Mouse (Mus musculus): ENCODE measurements around the gene Gm43552. TPM values are rescaled to one million over a fixed set of nuclear protein-coding genes. Genes with fewer than 3 reads are reported as not detected.
A peak's percentile ranks its signal among the peaks of the same experiment; 100 is the strongest.
"Not testable (repeated sequence)": the region's sequence is repeated elsewhere in the genome, so short reads cannot be mapped to it uniquely, and the experiment has no call there.

Gm43552 gene
- total RNA-seq (2021), result not detected
- long read RNA-seq, experiment 1, partial matches to known transcripts, result 1 of 3 reads
- long read RNA-seq, experiment 1, other reads (novel, unspliced or antisense), result 2 of 3 reads
- long read RNA-seq, experiment 2, result 0 reads

GRCm38 (mm10) chr5:65492716-65493531 is at the start of gene Gm43552:
Gm43552 (minus strand) TSS chr5:65492833.
- peak; percentile 96 for DNase-seq

- DNase-seq, result no peak
Measured at GRCm38 (mm10) chr5:65541889-65542288, 49.3 kb upstream of the Gm43552 start.

GRCm38 (mm10) chr5:65539786-65540185 is 47.2 kb upstream of the Gm43552 start:
- DNase-seq, result no peak

- DNase-seq, result no peak
Measured at GRCm38 (mm10) chr5:65538829-65539228, 46.2 kb upstream of the Gm43552 start.

GRCm38 (mm10) chr5:65538121-65538520 is 45.5 kb upstream of the Gm43552 start:
- no peak for DNase-seq

GRCm38 (mm10) chr5:65537420-65538071 is 44.9 kb upstream of the Gm43552 start:
- DNase-seq, result peak; percentile 74

- peak; percentile 96 for DNase-seq
Measured at GRCm38 (mm10) chr5:65536751-65537419, 44.3 kb upstream of the Gm43552 start, which contains the start of the genes Smim14 and Ube2k. Smim14 (minus strand) TSS chr5:65537184. Ube2k (plus strand) TSS chr5:65537233.

GRCm38 (mm10) chr5:65536068-65536465 is 43.4 kb upstream of the Gm43552 start:
- DNase-seq, result not testable (repeated sequence)

GRCm38 (mm10) chr5:65535457-65536067 is 42.9 kb upstream of the Gm43552 start:
- peak; percentile 41 for DNase-seq

- no peak for DNase-seq
Measured at GRCm38 (mm10) chr5:65534496-65534895, 41.9 kb upstream of the Gm43552 start.

- DNase-seq, result no peak
Measured at GRCm38 (mm10) chr5:65531283-65531682, 38.6 kb upstream of the Gm43552 start.

GRCm38 (mm10) chr5:65525674-65526443 is 33.2 kb upstream of the Gm43552 start:
- no peak for DNase-seq

- no peak for DNase-seq
Measured at GRCm38 (mm10) chr5:65524831-65525230, 32.2 kb upstream of the Gm43552 start.

GRCm38 (mm10) chr5:65521803-65522202 is 29.2 kb upstream of the Gm43552 start:
- DNase-seq, result no peak

- no peak for DNase-seq
Measured at GRCm38 (mm10) chr5:65514635-65515278, 22.1 kb upstream of the Gm43552 start.

- peak; percentile 18 for DNase-seq
Measured at GRCm38 (mm10) chr5:65513506-65513905, 20.9 kb upstream of the Gm43552 start.

- DNase-seq, result peak; percentile 39
Measured at GRCm38 (mm10) chr5:65508395-65508794, 15.8 kb upstream of the Gm43552 start.

- DNase-seq, result peak; percentile 61
Measured at GRCm38 (mm10) chr5:65505786-65506185, 13.2 kb upstream of the Gm43552 start.

- DNase-seq, result no peak
Measured at GRCm38 (mm10) chr5:65501407-65501806, 8.8 kb upstream of the Gm43552 start.

- no peak for DNase-seq
Measured at GRCm38 (mm10) chr5:65500231-65500630, 7.6 kb upstream of the Gm43552 start.
